Mouse (Mus musculus) ovary, postnatal 14 days (tissue): Measurements from ENCODE around the gene Pacsin2.

ENCODE experiments used
- DNase-seq: peaks from one replicate; pipeline ENCODE4 v3.0.0; 2022; ENCODE audit warnings: low spot score

The Pacsin2 gene

DNA sequence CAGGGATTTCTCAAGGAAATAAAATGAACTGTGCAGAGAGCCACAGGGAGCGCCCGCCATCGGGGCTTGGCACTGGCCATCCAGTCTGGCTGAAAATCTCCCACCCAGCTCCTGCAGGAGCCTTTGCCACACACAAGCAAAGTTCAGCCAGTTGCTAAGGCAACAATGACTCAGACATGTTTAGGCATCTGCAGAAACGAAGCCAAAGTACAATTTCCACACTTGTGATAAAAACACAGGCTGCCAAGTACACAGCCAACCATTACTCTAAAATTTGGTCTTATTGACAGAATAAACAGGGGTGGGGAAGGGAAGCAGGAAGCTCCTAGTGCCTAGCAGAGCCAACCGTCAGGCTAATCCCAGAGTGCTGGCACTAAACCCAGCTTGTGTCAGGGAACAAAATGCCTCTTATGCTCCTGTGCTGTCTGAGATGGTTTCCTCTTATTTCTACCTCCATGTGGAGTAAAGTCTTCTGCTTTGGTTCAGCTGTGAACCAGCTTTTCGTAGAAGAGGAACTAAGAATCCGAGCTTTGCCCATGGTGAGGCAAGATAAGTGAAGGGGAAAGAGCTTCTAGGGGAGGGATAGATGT lies 12.7 kb downstream of the Pacsin2 start:
- DNase-seq, result no peak

DNA sequence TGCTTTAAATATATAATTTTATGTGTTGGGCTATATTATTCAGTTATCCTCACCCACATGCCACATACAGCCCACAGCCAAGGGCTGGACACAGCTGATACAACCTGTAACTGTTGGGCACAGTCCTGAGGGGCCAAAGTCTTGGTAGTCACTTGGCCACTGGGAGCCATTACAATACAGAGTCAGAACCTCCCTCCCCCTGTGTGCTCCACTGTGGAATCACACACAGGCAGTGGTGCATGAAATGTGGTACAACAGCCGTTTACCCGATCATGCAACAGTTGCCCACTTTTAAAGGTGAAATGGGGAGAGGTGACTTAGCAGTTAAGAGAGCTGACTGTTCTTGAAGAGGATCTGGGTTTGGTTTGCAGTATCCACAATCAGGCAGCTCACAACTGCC lies 14.4 kb downstream of the Pacsin2 start:
- no peak for DNase-seq

DNA sequence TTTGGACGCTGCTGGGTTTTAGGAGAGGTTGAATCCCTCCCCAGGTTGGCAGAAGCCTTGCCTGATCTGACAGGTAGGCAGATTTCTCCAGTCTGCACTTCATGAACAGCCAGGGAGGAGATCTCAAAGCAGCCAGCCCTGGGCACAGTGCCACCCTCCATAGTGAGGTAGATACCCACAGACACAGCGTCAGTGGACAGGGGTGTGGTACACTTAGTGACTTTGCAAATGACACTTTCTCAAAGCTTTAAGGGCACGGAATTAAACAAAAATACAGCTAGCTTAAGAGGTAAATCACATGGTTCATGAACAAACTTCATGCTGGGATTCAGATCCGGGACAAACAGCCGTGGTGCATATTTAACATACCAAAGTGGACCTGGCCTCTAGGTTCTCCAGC lies 15.8 kb downstream of the Pacsin2 start:
- no peak for DNase-seq

DNA sequence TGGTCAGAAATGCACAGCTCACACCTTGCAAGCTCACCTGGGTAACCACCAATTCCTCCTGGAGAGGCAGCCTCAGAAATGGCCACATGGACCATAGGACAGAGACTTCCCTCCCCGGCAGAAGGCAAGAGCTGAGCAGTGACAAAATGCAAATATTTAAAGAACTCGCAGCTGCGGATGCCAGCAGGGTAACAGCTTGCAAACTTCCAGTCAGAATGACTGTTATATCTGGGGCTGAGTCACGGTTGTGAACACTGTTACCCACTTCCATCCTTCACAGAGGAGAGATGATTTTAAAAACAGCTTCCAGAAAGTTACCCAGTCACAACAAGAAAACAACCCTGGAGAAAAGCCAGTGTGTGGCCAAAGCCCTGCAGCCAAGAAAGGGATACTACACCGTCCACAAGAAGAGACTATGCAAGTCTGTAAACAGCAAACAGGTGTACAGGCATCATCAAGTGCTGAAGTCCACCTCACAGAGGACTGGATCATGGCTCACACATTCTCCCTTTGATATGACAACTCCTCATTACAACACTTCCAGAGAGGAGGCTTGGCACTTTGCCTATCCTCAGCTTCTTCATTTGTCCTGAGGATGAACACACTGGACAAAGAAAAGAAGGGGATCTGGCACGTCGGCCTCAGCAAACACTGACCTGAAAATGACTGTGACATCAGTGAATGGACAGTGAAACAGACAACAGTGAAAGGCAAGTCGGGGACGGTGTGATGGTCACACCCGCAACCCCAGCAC lies 16.4 kb downstream of the Pacsin2 start:
- no peak for DNase-seq

DNA sequence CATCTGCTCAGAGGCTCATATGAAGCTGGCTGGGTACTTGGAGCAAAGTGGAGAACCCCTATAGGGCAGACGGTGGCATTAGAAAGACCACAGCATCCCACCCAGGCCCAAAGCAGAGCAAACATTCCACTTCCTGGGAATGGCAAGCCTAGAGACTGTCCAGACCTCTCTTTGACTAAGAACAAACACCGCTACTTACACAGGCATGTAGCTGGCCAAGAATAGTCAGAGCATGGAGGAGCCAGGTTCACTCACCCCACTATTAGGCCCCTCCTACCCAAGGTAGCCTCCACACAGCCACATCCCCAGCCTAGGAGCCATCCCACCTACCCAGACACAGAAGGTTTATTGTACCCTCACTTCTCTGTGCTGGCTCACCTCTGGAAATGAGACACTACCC lies 18.5 kb downstream of the Pacsin2 start:
- no peak for DNase-seq

DNA sequence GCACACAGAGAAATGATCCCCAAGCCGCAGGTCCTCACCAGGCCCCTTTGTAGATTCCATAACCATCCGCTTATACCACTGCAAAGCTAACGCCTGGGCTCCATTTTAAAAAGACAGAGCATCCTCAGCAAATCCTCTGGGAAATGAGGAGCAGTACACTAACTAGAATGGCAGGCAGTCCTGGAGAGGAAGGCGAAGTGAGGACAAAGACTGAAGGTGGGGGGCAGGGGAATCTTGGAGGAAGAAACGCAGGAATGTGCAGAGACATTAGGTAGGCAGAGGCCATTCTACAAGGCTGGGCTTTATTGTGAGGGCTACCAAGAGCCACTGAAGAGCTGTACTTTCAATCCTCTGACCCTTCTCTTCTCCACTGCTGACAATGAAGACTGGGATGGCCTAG lies 19.0 kb downstream of the Pacsin2 start:
- no peak for DNase-seq

DNA sequence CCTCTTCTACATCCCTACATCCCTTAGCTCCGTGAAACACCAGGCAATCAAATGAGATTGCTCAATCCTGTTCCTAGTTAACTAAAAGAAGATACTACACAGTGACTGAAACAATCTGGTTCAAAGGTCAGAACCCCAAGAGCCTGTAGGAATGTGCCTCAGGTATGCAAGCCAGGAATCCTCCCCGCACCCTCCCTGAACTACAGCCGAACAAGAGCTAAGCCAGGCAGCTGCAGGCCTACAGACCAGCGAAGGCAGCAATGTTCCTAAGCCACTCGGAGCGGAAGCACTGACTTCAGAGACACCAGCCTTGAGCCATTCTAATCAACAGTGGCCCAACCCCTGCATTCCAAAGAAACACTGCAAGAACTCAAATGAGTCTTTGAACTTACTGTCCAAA lies 20.0 kb downstream of the Pacsin2 start:
- DNase-seq, result no peak

DNA sequence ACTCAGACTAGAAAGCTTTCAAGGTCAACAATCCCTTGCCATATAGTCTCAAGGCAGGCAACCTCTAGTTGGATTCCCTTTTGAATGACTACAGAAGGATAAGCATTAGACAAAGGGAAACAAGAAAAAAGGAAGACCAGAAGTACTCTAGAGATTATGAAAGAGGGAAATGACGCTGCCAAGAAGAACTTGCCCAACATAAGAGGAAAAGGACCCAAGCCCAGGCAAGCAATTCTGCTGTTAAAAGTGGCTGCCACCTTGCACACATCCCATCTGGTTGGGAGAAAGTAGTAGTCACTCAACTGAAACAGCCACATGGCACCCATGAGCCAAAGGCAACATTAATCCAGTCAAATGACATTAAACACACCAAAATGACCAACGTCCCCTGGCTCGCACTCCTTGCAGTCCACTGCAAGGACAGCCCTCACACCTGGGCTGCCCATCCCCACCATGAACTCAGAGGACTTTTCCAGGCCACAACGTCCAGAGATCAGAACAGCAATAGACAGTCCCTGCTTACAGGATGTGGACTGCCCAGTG lies 21.8 kb downstream of the Pacsin2 start:
- DNase-seq, result no peak

DNA sequence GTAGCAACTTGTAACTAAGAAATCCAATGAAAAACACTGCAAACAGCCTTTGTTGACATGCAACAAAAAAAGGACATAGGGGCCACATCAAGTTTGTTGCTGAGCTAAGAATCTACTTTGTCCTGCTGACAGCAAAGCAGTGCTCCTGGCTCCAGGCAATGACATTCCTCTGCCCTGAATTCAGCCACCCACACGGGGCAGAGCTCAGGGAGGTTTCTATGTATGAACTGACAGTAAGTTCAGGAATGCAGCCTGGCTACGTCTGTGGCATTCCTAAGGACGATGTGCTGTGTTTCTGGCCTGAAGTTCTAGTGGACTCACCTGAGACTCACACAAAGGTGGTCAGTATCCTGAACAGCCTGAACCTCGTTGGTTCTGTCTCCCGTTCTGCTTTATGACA lies 23.7 kb downstream of the Pacsin2 start:
- no peak for DNase-seq

DNA sequence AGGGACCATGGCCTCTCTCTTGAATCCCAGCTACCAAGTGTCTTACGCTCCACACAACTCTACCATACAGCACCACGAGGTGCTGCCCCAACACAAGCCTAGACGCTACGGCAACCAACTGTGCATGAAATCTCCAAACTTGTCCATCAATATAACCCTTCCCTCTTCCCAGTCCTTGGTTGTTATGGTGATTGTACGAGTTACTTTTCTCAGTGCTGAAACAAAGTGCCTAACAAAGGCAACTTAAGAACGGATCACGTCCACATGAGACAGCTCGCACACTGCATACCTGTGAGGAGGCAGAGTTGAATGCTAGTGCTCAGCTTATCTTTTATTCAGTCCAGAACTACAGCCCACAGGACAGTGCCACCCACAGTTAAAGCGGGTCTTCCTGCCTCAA lies 27.9 kb downstream of the Pacsin2 start:
- no peak for DNase-seq

DNA sequence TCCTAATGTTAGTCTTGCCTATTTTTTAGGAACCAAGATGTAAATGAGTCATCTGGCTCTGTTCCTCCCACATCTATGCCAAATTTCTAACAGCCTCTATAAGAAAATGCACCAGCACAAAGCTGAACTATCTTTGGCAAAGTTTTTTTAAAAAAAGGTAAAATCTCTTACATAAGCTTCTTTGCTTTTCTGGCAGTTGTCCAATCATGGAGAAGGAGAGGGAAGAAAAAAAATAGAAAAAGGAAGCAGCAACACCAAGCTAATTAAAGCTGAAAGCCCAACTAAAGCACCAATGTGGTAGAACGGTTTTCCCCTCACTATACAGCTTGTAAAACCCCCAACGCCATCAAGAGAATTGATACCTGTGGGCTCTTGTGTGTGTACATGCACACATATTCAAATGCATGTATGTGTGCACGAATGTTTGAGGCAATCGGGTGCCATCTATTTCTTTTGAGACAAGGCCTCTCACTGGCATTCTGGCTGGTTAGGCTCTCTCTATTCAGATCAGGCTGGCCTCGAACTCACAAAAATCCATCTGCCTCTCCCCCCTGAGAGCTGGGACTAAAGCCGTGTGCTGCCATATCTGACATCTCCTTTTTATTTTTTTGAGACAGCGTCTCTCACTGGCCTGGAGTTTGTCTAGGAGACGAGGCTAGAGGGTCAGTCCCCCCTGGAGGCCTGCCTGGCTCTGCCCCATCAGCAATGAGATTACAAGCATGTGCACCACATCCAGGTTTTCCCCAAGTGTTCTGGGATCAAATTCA lies 28.9 kb downstream of the Pacsin2 start:
- DNase-seq, result no peak

DNA sequence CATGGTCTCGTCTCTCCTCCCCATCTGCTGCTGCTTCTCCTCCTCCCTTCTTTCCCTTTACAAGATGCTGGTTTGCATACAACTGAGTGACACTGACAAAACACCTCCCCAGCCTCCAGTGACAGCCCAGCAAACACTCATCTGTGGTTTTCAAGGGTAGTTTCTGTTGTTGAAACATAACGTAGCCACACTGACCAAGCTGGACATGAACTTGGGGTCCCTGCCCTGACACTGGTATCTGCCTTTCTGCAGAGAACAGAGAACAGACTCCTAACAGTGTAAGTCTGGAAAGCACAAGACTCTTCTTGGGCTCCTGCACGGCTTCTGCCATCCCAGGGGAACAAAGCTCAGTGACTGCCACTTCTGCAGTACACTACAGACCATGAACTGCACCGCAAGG lies 29.7 kb downstream of the Pacsin2 start:
- no peak for DNase-seq

DNA sequence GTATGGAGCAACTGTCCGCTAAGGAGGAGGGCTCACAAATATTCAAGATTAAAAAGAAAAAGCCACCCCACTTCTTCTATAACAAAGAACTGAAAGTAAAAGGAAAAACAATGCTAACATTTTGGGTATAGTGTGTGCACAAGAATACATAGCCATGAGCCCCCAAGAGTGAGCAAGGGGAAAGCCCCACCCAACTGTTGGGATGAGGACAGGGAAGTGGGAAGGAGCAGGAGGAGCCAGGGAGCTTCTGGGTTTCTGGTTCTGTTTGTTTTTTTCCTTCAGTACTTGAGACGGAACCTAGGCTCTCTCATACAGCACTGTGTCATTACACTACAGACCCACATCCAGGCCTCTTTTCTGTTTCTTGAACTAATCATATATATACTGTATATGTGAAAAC lies 31.1 kb downstream of the Pacsin2 start:
- DNase-seq, result no peak

DNA sequence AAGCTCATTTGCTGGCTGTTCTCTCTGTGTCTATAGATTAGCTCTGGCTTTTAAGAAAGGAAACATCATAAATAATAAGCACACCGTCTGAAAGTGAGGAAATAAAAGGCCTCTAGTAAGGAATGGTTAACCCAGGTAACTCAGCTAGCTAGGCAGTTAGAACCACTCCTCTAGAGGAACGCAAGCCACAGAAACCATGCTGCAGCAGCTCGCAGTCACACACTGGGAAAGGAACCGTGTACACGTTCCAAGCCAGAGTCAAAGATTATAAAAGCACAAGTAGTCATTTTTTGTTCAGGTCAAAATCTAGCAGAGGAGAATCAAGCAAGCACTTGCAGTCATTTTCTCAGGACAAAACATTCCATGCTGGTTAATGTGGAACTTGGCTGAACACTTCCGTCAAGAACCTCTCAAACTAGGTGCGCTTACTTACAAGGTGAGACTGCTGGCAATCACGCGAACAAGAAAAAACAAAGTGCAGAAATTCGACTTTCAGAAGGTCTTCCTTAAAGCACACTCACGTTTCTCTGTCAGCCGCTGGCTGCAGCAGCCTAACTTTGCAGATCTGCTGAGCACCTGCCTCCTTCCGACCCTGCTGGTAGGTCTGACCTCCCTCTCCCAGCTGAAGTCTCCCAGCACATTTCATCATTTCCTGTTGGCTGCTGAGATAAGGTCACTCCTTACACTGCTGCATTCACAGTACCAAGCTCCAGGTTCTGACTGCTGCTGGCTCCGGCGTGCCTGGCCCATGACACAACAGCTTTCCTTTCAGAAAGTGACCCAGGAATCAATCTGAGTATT lies 32.0 kb downstream of the Pacsin2 start:
- no peak for DNase-seq

DNA sequence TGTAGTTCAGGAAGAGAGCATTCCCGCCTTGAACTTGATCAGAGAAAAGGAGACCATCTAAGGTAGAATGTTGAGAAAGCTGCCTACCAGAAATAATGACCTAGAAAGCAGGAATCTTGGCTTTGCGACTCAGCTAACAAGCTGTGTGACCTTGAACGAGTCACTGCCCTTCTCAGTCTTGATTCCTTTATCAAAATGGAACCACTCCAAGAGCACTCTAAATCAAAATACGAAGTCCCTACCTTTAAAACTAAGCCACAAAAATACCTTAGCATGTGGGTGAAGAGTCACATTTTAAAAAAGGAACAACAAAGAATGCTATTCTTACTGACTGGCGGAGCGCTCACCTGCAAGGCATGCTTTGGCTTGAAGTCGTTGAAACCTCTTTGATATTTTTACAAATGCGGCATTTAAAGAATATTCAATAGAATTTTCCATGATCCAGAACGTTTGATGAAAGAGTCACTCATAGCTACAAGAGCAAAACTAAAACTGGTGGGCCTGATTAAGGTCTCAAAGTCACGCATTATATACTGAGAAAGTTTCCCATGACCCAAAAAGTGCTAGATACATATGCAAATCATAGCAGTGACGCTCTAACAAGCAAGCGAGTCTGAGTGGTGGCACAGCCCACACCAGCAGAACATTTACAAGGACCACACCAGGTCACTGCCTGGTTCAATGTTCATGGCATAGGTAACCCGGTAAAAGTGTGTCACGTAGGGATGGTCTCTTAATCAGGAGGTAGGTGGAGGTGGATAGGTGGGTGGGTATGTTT lies 33.2 kb downstream of the Pacsin2 start:
- DNase-seq, result no peak

DNA sequence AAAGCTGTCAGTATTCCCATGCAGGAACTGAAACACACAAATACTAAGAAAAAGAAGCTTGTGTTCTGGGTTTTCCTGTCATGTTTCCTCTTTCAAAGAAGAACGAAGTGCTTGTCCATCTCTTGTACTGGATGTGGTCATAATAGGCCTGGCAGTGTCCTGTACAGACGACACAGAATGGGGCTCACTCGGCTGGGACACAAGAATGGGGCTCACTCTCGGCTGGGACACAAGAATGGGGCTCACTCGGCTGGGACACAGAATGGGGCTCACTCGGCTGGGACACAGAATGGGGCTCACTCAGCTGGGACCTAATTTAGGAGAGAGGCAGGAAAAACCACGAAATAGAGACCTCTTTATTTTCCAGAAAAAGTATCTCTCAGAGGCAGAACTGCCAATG lies 34.0 kb downstream of the Pacsin2 start:
- no peak for DNase-seq

DNA sequence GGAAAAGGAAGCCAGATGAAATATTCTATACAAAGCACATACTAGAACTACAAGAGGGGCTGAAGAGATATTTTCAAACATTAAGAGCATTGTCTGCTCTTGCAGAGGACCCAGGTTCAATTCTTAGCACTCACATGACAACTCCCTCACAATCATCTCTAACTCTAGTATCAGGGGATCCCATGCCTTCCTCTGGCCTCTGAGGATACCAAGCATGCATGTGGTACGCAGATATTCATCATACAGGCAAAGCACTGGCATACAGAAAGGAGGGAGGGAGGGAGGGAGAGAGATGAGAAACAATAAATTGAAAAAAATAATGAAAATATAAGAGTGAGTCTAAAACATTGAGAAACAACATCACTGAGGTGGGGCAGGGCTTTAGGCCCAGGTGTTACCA lies 35.8 kb downstream of the Pacsin2 start:
- DNase-seq, result no peak

DNA sequence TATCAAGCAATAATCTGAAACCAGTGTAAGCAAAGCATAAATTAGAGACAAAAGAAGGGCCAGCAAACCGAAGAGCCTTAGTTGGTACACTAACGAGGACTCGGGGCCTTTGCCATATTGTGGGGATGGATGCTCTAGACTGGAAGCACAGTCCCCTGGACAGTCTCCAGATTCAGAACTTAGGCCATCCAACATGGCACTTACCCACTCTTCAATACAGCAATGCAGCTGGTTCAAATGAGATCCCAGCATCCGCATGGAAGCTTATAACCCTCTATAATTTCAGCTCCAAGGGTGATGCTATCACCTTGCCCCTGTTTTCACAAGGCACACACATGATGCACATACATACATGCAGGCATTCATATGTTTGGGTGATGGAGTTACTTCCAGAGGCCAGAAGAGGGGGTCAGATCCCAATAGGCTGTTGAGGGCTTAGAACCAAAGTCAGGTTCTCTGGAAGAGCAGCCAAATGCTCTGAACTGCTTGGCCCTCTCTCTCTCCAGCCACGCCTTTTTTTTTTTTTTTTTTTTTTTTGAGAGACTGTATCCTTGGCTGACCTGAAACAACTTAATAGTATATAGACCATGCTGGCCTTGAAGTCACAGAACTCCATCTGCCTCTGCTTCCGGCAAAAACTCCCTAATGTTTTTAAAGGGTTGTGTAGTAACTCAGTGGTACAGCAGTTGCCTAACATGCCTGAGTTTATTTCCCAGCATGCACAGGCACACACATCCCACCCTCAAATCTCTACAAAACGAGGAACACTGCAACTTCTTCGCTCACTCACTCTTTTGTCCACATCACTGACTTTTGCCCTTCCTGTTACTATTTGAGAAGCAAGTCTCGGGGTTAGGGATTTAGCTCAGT lies 36.9 kb downstream of the Pacsin2 start:
- no peak for DNase-seq

DNA sequence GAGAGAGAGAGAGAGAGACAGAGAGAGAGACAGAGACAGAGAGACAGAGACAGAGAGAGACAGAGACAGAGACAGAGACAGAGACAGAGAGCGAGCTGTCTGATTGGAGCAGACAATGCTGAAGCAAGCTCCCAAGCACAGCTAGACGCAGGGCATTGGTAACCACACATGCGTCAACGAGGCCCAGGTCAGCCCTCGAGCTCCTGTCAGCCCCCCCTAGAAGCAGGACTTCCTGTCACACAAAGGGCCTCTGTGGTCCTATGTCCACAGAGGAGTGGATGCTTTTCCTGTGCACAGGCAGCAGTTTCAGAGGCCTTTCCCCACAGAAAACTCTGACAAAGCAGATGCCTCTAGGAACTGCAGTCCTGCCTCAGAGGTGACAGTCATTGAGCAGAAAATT lies 38.6 kb downstream of the Pacsin2 start:
- no peak for DNase-seq

DNA sequence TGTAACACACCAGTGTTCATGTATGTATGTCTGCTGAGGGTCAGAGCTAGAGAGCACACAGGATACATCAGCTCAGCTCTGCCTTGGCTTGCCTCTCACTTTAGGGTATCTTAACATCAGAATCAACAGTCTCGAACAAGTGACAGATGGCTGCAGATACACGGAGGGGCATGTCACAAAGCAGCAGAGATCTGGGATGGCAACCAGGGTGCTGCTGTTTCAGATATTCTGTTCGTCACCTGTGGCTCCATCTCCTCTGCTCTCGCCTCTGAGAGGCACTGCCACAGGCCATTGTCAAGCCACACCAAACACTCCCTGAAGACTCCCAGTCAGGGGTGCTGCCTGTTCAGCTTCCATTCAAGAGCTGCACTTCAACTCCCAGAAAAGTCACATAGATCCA lies 39.1 kb downstream of the Pacsin2 start:
- DNase-seq, result no peak
